Mouse (Mus musculus) spleen, postnatal 10 days (tissue): ENCODE measurements around the gene Cct3.
"Not testable (repeated sequence)": the region's sequence is repeated elsewhere in the genome, so short reads cannot be mapped to it uniquely, and the experiment has no call there.

Source experiments
- DNase-seq, 2 experiments: peaks; one replicate each; pipeline ENCODE4 v3.0.0; 2021 to 2022; ENCODE audit warnings: low spot score in 2 of 2

Gene Cct3

DNA sequence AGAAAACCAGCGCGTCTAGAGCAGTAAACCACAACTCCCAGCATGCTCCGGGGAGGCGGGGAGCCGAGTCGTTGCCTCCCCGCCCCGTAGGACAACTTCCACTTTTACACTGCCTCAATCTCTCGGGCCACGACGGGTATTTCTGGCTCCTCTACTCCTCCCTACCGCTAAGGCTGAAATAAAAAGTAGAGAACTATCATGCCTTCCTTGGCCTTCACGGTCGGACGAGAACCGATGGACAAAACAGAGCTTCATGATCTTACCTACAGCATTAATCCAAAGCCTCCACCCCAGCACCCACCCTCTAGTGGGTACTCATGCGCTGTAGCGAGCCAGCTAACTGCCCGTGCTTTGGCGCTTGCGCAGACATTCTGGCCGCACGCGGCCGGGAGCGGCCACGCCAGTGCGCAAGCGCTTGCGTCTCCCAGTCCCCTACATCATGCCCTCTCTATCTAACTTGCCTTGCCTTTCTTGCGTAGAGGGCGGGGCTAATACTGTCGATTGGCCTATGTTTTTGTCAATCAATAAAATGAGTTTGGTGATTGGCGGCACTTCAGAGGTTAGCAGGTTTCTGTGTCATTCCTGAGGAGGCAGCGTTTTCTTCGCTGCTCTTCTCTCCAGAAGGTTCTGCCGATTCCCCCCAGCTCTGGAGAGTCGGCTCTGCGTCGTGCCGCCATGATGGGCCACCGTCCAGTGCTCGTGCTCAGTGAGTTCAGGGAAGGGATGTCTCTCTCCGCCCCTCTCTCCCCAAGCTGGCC is at the start of gene Cct3, which contains the start of gene Tsacc:
Gene Cct3 (plus strand): TSS at position 556 of the 758 bp plus-strand sequence.
Gene Tsacc (minus strand): TSS at position 439 of the 758 bp plus-strand sequence.
- DNase-seq, result peak; percentile 89 to 95

DNA sequence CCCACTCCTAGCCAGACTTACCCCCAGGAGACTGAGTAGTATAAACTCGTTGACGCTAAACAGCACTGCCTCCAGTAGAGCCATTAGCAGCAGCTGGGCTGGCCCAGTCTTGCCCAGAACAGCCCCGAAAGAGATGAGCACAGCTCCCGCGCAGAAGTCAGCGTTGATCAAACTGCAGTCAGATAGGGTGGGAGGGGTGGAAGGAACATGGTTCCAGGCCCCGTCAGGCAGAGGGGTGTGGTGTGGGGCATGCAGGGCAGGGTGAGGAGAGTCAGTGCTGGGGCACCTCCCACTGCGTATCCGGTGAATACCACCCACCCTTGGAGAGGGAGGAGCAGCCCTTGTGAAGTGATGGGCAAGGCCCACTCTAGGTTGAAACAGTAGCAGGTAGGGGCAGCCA is 49.2 kb upstream of the Cct3 start:
- DNase-seq, result no peak

- DNase-seq, result no peak
Measured at GRCm38 (mm10) chr3:88248406-88248805, 48.5 kb upstream of the Cct3 start.

- no peak for DNase-seq
Measured at GRCm38 (mm10) chr3:88252739-88253138, 44.2 kb upstream of the Cct3 start.

- peak in 1 of 2 experiments; percentile 47 for DNase-seq
Measured at GRCm38 (mm10) chr3:88254268-88254926, 42.5 kb upstream of the Cct3 start, which contains the start of gene Rhbg. Gene Rhbg (minus strand): TSS chr3:88254709.

- DNase-seq, result no peak
Measured at GRCm38 (mm10) chr3:88255950-88256349, 41.0 kb upstream of the Cct3 start.

DNA sequence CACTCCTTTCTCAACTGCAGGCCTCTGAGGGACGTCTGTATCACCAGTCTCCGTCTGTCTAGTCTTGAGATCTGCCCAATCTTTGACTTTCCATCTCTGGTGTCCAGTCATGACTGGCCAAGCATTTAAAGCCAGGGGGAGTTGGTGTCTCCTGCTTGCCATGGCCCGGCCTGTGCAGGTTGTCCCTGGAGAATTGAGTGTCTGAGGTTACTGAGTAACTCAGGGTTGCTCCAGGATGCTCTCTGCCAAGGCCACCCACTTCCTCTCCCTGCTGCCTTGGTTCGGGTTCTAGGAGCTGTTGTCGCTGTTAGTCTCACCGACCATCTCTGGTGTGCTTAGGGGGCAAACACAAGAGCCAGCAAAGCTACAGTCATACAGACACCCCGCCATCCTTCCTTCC is 40.5 kb upstream of the Cct3 start:
- no peak for DNase-seq

DNA sequence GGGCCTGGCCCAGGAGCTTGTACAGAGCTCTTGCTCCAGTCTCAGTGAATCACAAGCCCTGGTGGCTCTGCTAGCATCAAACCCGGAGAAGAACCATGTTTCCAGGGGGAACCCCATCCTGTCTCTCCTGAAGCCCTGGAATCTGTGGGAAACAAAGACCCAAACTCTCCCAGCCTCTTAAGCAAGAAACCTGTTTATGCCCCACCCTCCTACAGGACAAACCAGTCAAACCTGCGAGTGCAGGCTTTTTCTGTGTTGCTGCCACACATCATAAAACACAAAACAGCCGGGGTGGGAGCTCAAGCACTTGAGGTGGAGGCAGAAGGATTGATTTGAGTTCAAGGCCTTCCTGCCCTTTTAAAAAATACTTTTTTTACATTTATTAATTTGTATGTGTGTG is 34.6 kb upstream of the Cct3 start:
- DNase-seq, result no peak

DNA sequence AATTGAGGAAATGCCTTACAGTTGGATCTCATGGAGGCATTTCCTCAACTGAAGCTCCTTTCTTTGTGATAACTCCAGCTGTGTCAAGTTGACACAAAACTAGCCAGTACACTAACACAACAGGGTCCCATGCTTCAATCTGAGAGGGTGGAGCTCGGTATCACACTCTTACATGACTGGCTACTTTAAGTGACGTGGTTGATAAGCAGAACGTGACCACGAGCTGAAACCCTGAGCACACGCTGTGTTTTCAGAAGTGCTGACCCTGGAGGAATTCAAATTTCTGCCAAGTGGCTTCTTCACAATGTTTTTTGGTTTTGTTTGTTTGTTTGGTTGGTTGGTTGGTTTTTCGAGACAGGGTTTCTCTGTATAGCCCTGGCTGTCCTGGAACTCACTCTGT is 28.9 kb upstream of the Cct3 start:
- DNase-seq, result not testable (repeated sequence)

GRCm38 (mm10) chr3:88268991-88269390 is 27.9 kb upstream of the Cct3 start:
- no peak for DNase-seq

DNA sequence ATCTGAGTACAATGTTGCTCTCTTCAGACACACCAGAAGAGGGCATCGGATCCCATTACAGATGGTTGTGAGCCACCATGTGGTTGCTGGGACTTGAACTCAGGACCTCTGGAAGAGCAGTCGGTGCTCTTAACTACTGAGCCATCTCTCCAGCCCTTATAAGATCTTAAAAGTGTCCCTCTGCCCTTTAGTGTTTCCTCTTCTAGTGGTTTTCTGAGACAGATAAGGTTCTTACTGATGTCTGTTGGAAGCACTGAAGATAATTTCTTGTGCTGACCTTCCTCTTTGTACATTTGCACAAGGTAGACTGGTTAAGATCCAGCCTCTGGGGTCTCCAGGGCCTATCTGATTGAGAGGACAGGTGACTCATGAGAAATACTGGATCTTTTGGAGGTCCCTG is 25.6 kb upstream of the Cct3 start:
- DNase-seq, result not testable (repeated sequence)

GRCm38 (mm10) chr3:88271859-88272258 is 25.1 kb upstream of the Cct3 start:
- DNase-seq, result no peak

DNA sequence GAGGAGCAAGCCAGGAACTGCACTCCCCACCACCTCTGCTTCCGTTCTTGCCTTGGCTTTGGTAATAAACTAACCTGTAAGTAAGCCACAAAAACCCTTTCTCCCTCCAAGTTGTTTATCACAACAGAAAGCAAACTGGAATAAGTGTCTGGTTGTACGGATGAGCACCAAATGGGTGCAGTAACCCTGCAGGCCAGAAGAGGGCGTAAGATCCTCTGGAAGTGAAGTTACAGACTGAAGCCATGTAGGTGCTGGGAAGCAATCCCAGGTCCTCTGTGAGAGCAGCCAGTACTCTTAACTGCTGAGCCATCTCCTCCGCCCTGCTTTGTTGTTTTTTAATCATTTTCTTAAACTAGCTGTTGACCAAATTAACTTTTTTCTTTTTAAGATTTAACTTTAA is 22.9 kb upstream of the Cct3 start:
- peak in 1 of 2 experiments; percentile 28 for DNase-seq

- no peak for DNase-seq
Measured at GRCm38 (mm10) chr3:88276121-88276520, 20.8 kb upstream of the Cct3 start.

- DNase-seq, result no peak
Measured at GRCm38 (mm10) chr3:88276529-88277143, 20.3 kb upstream of the Cct3 start.

DNA sequence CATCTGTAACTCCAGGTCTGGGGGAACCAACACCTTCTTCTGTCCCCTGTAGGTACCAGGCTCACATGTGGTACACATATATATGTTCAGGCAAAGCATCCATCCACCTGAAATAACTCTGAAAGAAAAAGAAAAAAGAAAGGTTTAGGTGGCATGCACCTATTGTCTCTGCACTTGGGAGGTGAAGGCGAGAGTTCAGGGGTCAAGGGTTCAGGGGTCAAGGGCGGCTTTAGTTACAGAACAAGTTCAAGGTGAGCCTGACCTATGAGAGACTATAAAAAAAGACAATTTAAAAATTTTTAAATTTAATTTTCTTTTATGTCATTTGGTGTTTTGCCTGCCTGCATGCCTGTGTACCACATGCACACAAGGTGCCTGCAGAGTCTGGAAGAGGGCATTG is 16.9 kb upstream of the Cct3 start:
- DNase-seq, result no peak

- not testable (repeated sequence) for DNase-seq
Measured at GRCm38 (mm10) chr3:88281141-88281916, 15.6 kb upstream of the Cct3 start.

DNA sequence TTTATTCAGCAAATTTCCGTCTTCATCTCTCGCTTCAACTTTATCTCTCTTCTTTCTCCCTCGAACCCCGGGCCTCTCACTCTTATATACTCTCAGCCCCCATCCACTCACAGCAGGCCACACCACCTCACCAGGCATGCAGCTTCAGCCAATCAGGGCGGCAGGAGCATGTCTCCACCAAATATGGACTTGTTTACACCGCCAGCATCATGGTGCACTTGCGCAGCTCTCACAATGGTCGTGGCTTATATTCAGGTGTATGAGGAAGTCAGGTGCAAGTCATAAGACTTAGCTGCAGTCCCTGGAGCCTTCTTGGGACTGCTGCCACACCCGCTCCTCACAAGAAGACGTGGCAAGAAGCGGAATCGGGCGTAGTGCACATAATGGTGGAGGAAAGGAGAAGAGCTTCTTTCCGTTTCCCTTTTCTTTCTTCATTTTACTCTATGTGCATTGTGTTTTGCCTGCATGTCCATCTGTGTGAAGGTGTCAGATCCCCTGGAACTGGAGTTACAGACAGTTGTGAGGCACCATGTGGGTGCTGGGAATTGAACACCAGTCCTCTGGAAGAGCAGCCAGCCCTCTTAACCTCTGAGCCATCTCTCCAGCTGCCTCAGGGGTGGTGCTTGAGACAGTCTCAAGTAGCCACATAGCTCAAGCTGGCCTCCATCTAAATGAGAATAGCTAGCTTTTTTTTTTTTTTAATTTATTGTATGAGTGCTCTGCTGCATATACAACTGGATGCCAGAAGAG is 11.9 kb upstream of the Cct3 start:
- DNase-seq, result not testable (repeated sequence)

GRCm38 (mm10) chr3:88285565-88285895 is 11.4 kb upstream of the Cct3 start:
- DNase-seq, result not testable (repeated sequence)

- no peak for DNase-seq
Measured at GRCm38 (mm10) chr3:88287110-88287509, 9.8 kb upstream of the Cct3 start, which contains the start of gene Gm38392. Gene Gm38392 (minus strand): TSS chr3:88287210.

- DNase-seq, result not testable (repeated sequence)
Measured at GRCm38 (mm10) chr3:88288133-88288713, 8.7 kb upstream of the Cct3 start.
